Comparison of ENCODE assay signal across 11 mouse cellular contexts in genomic region chr3:130086372-130087080, GRCm38 (mm10). TPM values are rescaled to one million over a fixed set of nuclear protein-coding genes. Genes with fewer than 3 reads are reported as not detected.
A peak's percentile ranks its signal among the peaks of the same experiment; 100 is the strongest.
DNase-seq lines count a peak whose midpoint lies in the region; ATAC-seq and TF ChIP-seq lines count a peak whose summit lies in the region.
"Had no signal": no experiment of that assay in that cellular context is flagged by ENCODE, and none has a peak within 500 bp of the region (broad histone marks: within the 10 kb centered on the region; RNA-seq: fewer than 3 reads in every experiment).

No protein-coding gene starts in this region.

- ATAC-seq in heart, embryonic 12.5 days (ENCODE audit: insufficient number of reproducible peaks, low FRiP score): no peak

- TF ChIP-seq CTCF in lung, adult 2 months (IDR thresholded peaks at IDR 0.05; ENCODE audit: insufficient read depth, low read length): no peak

- no peaks in the 10 kb centered on the region for H3K36me3 ChIP-seq in heart, embryonic 12.5 days

- peak; percentile 96 for DNase-seq in heart, adult 11 months
- peak; percentile 23 for DNase-seq in brain, adult 2 months (ENCODE audit: low read depth, low spot score)
- DNase-seq in heart, adult 8-10 months (ENCODE audit: low spot score): peak; percentile 39
- DNase-seq in lung, adult 2 months: peak; percentile 45
- no peak for DNase-seq in embryo, embryonic 10.5 days (ENCODE audit: low spot score)
- DNase-seq in cerebellum, adult 11 months: no peak
- no peak for DNase-seq in left cerebral cortex, adult 8-10 months (ENCODE audit: low spot score in 2 of 2)
- DNase-seq: cerebellum, adult 9-11 months; right cerebral cortex, postnatal 14 days; thymus, adult 2 months had no signal

- no peaks in the 10 kb centered on the region for H3K4me1 ChIP-seq in heart, embryonic 12.5 days (replicated peaks)
- 0 out of 2 replicates have a peak, but pooled peaks cover 2% of the 10 kb centered on the region for H3K4me1 ChIP-seq in lung, adult 2 months (ENCODE audit: control insufficient read depth, insufficient read depth, low read length)

- 76% methylated on average over 13 of the region's 13 CpGs for WGBS in heart, embryonic 12.5 days
- WGBS in lung, adult 2 months: 39% methylated on average over 13 of the region's 13 CpGs

- no peak for TF ChIP-seq POLR2A in lung, adult 2 months (IDR thresholded peaks at IDR 0.05; ENCODE audit: borderline replicate concordance, extremely low read depth, low read depth, low read length)

- no peak overlapping the region for H3K4me2 ChIP-seq in heart, embryonic 12.5 days

- no peak overlapping the region for H3K9ac ChIP-seq in heart, embryonic 12.5 days

- no peak overlapping the region for H3K27ac ChIP-seq in heart, embryonic 12.5 days (ENCODE audit: poor library complexity, severe bottlenecking)

- H3K27me3 ChIP-seq in heart, embryonic 12.5 days (replicated peaks): peaks cover 3% of the 10 kb centered on the region; the same call in 1 of the 2 replicates

- H3K4me3 ChIP-seq in heart, embryonic 12.5 days: no peak overlapping the region
- H3K4me3 ChIP-seq in lung, adult 2 months (replicated peaks; ENCODE audit: extremely low read depth, low read depth, low read length): no peak overlapping the region

- H3K9me3 ChIP-seq in heart, embryonic 12.5 days (replicated peaks): peaks cover 6% of the 10 kb centered on the region; the same call in 1 of the 2 replicates

RNA-seq across cellular contexts. Expression of gene Sec24b, which starts 25.2 kb away (rescaled TPM):
- polyA plus RNA-seq in heart, embryonic 12.5 days (2016; fragmentation: Nextera tagmentation; extraction: Ambion mirVana): 32.1 and 35.5 TPM in 2 replicates
- total RNA-seq in heart, adult 8-10 months (2022): 10 to 100 TPM; 25.0 to 32.3 (median 27.4) TPM
- 63.4 and 72.6 TPM in 2 replicates for polyA plus RNA-seq in lung, adult 2 months (2012; rRNA removed)
- 10 to 100 TPM; 56.3 to 71.2 (median 60.3) TPM for total RNA-seq in left cerebral cortex, adult 8-10 months (2022)

RNA-seq across cellular contexts. Expression of gene Col25a1, which starts 44.8 kb away (rescaled TPM):
- 2.6 and 3.5 TPM in 2 replicates for polyA plus RNA-seq in heart, embryonic 12.5 days (2016; fragmentation: Nextera tagmentation; extraction: Ambion mirVana)
- under 1 TPM; 0.20 to 0.34 (median 0.23) TPM for total RNA-seq in heart, adult 8-10 months (2022)
- 0.07 TPM in 2 replicates for polyA plus RNA-seq in lung, adult 2 months (2012; rRNA removed)
- total RNA-seq in left cerebral cortex, adult 8-10 months (2022): 10 to 100 TPM; 37.6 to 43.3 (median 39.9) TPM
- polyA plus RNA-seq: thymus, adult 2 months had no signal

Comparison
In these comparisons a context has a peak if more than half of its experiments do, and no peak if none do; other contexts are left out.
1. DNase-seq: peak in heart, adult 11 months (single experiment), brain, adult 2 months (single experiment), heart, adult 8-10 months (single experiment) and lung, adult 2 months (single experiment); none in embryo, embryonic 10.5 days (single experiment), cerebellum, adult 11 months (single experiment) and left cerebral cortex, adult 8-10 months (0 of 2).
2. RNA of gene Col25a1, which starts 44.8 kb away (total RNA-seq): 37.6 to 43.3 TPM in left cerebral cortex, adult 8-10 months; 0.20 to 0.34 TPM in heart, adult 8-10 months; every median in the first group is over 10 times any median in the second.